Mouse (Mus musculus) spleen, postnatal 4 days (tissue): ENCODE data around the gene Gpr142.
A peak's percentile ranks its signal among the peaks of the same experiment; 100 is the strongest.

Experiments
- DNase-seq, 2 experiments: peaks; one replicate each; pipeline ENCODE4 v3.0.0; 2022; ENCODE audit warnings: low spot score in 2 of 2

The Gpr142 gene

GRCm38 (mm10) chr11:114801906-114802305 lies 3.2 kb downstream of the Gpr142 start:
- no peak for DNase-seq

DNA sequence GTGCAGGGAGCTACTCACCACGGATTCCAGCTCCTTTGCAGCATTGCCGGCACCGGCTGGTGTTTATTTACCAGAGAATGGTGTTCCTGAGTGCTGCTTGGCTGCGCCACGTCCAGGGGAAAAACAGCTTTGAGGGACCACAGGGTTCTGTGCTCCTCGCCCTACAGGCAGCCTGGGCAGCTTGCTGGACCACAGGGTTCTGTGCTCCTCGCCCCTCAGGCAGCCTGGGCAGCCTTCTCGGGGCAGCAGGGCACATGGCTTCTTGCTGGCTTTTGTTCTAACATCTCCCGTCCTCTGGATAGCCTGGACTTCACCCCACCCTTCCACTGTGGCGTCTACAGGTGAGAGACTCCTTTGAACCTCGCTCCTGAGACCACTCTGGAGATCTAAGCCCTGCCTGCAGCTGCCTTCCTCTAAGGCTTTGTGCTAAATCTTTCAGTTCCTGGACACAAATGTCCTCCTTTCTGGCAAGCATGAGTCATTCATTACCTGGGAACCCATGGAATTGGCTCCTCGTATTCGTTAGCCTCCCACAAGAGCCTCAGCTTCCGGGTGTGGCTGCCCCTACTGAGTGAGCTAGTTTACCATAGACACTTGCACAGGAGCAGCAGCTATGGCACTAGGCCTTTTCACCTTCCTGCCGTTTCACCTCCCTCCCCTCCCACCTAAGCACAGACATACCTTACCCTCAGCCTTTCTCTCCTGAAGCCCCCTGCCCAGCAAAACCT lies 4.0 kb downstream of the Gpr142 start:
- no peak for DNase-seq

DNA sequence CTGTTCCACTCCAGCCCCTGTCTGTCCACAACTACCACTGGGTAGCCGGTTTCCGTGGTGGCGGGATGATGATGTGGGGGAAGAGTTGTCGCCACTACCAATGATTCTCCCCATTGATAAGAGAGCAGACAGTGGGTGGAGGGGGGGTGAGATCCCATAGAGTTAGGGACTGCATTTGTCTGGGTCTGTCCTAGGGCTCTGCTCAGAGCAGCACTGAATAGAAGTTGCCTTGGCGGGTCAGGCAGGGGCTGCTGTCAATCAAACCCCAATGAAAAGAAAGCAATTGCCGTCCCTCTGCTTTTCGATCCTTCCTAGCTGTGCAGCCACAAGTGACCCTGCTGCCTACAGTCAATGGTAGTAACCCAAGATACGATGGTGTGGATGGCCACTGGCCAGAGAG lies 5.3 kb downstream of the Gpr142 start:
- DNase-seq, result no peak

GRCm38 (mm10) chr11:114807025-114807424 lies 8.3 kb downstream of the Gpr142 start:
- no peak for DNase-seq

GRCm38 (mm10) chr11:114807686-114808427 lies 9.1 kb downstream of the Gpr142 start:
- DNase-seq, result no peak

DNA sequence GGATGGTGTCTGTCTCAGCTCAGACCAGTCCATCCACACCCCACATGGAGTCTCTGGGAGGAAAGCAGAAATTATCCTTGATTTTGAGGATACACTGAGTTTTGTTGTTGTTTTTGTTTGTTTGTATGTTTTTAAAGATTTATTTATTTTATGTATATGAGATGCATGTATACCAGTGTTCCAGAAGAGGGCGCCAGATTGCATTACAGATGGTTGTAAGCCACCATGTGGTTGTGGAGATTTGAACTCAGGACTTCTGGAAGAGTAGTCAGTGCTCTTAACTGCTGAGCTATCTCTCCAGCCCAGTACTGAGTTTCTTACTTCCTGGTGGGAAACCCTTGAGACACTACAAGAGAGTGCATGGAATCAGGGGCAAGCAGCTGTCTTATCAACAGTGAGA lies 10.6 kb downstream of the Gpr142 start:
- no peak for DNase-seq

GRCm38 (mm10) chr11:114810344-114810743 lies 11.6 kb downstream of the Gpr142 start:
- no peak for DNase-seq

GRCm38 (mm10) chr11:114812731-114813240 lies 14.1 kb downstream of the Gpr142 start:
- DNase-seq, result peak; percentile 83 to 97

DNA sequence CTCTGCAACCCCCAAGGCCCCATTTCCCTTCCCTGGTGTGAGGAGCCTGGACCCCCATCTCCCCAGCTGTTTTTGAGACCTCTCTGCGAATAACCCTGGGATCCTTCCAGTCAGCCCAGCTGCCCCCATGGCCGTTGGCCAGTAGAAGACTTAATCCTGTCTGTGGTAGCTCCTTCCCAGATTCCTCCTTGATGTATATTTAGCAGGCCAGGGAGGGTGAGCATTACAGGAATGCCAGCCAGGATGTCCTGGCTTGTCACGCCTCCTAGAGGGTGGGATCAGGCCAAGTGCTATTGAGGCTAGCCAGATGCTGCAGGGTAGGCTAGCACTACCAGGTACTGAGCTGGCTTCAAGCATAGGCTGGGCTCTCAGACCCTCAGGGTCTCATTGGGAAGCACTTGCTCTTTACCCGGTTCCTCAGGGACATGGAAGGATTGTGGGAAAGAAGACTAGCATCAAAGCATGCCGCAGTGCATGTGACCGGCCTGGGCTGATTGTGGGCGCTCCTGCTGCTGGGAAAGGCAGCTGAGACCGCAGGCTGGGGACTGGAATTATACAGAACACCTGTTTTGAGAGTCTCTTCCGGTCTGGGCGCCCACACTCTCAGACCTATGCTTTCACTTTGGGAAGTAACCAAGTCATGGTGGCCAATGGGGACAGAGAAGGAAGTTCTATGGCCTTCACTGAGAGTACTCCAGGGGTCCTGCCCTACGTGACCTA lies 16.3 kb downstream of the Gpr142 start:
- DNase-seq, result no peak

DNA sequence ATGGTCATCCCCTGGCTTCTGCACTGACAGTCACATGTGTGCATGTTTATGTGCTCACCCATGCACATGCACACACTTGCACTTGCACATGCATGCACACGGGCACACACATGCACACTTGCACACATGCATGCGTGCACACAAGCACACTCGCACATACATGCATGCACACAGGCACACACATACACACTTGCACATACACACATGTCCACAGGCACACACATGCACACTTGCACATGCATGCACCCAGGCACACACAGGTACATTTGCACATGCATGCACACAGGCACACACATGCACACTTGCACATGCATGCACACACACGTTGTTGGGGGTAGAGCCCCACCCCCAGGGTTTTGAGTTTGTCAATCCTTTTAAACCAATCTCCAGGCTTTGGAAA lies 18.2 kb downstream of the Gpr142 start:
- no peak for DNase-seq

DNA sequence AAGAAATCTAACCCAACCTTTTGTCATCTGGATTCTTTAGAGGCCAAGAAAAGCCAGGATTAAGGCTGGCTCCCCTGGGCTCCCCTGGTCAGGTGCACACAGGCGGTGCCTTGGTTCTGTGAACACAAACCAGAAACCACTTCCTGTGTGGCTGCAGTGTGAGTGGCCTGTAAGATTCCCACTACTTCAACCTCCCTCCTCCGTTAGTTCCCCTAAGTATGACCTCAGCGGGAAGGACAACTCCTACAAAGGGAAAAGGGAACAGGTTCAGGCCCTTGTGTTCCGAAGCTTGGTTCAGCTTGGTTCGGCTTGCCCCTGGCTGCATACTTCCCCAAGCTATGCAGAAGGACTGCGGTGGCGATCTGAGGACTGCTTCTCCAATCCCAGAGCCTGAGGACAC lies 19.5 kb downstream of the Gpr142 start:
- DNase-seq, result no peak

DNA sequence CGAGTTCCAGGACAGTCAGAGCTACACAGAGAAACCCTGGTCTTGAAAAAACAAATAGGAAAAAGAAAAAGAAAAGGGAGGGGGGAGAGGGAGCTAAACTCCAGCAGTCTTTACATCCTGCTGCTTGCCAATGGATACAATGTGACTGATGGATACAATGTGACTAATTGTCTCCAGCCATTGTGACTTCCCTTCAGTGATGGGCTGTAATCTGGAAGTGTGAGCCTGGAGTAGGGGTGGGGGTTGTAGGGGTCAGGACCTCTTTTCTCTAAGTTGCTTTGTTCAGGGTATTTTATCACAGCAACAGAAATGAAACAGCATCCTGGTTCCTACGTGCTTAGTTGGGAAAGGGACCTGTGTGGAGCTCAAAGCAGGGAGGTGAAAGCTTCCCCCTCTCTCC lies 20.4 kb downstream of the Gpr142 start:
- DNase-seq, result no peak

- DNase-seq, result no peak
Measured at GRCm38 (mm10) chr11:114820444-114820843, 21.7 kb downstream of the Gpr142 start.

GRCm38 (mm10) chr11:114821325-114821724 lies 22.6 kb downstream of the Gpr142 start:
- no peak for DNase-seq

- DNase-seq, result no peak
Measured at GRCm38 (mm10) chr11:114822727-114823126, 24.0 kb downstream of the Gpr142 start.

DNA sequence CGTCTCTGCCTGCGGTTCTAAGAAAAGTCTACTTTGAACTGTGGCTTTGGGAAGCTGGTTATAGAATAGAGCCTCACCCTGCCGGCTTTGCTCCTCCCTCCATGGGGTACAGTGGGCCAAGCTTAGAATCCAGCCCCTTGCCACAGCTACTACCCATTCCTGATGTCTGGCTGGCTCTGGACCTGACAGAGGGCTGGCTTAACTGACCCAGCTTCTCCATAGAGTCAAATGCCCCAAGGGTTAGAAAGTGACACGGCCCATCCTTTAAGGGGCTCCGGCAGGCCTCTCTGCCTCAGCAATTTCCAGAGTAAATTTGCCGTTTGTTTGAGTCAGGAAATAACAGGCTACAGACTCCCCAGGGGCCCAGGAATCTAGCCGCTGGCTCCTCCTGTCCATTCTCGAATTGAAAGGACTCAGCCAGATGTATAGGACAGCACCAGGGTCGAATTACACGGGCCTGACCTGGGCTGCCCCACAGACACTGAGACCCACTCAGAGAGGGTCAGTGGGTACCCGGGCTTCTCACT lies 24.5 kb downstream of the Gpr142 start:
- no peak for DNase-seq

GRCm38 (mm10) chr11:114826686-114827085 lies 28.0 kb downstream of the Gpr142 start:
- no peak for DNase-seq

DNA sequence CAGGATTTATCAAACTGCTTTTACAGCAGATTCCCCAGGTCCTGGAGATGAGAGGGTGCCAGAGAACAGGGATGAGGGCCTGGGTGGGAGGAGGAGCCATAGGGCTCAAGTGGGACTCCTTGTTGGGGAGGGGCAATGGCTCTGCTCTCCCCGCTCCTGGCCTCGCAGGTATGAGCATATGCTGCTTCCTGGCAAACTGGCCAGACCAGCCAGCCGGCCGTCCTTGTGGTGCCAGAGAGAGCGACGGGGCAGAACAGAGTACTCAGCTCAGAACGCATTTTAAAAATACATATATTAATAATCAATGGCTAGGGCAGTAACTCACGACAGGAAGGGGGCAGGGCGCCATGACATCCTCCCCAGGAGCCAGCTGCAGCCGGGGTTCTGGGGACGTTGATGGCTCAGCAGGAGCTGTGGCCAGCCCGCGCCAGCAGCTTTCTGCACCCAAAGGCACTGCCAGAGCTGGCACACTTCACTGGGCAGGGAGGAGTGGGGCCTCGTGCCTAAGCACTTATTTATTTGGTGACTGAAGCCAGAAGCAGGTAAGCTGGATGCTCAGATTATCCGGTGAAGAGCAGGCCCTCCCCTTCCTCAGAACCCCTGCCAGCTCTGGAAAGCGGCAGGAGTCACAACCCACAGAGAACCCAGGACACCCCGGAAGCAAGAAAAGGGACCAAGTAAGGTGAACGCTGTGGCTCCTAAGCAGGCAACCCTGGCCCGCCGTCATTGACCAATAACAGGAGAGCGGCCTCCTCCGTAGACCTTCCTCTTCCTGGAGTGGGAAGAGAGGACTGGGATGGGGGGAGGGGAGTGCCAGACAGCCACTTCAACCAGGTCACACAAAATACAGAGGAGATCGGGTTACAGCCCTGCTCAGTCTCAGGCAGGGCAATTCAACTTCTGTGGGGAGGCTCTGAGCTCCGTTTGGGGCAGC lies 31.0 kb downstream of the Gpr142 start:
- DNase-seq, result peak in 1 of 2 experiments; percentile 31

DNA sequence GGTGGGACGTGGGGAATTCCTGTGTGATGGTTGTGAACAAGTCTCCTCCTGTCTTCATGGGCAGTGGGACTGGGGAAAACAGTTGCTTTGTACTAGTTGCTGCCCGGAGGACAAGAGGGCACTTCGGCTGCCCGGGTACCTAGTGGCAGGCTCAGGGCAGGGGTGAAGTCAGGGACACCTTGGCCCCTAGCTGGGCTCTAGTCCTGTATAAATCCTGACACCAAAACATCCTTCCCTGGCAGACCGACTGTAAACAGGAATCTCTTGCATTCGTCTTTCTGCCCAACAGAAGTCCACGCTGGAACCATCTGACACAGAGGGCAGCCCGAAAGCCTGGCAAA lies 31.7 kb downstream of the Gpr142 start:
- no peak for DNase-seq

DNA sequence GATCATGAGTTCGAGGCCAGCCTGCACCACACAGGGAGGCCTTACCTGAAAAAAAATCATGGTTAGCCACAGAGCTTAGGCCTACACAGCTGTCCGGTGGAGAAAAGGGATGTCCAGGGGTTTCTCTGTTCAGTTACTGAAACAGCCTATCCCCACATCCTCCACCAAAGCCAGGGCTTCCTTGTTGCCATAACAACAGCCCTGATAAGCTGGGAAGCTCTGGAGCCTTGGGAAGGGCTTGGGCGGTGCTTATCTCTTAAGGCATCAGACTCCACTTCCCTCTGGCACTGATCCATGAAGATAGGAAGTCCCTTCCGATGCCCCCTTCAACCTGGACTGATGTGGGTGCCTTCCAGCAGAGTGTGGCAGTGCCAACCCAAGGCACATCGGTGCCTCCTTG lies 34.4 kb downstream of the Gpr142 start:
- DNase-seq, result no peak

GRCm38 (mm10) chr11:114843818-114844463 lies 45.2 kb downstream of the Gpr142 start:
- no peak for DNase-seq
